Mouse (Mus musculus) embryonic facial prominence, embryonic 13.5 days (tissue): ENCODE measurements around the gene Afg1l. TPM values are rescaled to one million over a fixed set of nuclear protein-coding genes. Genes with fewer than 3 reads are reported as not detected.

Experiments used
- ATAC-seq: fragments of 200-750 bp; cut with Nextera tagmentation; 2 replicates; pipeline ENCODE4 v1.8.0; 2017; ENCODE audit warnings: low read depth; ENCODE audit not compliant: insufficient number of reproducible peaks, insufficient read depth, low FRiP score, low TSS enrichment
- H3K27ac ChIP-seq: fragments of 300-500 bp; sonication (generic); 2 replicates; pipeline ENCODE4 v1.5.1; 2015; ENCODE audit warnings: moderate library complexity, mild to moderate bottlenecking, inconsistent platforms
- H3K27me3 ChIP-seq: fragments of 300-500 bp; sonication (generic); 2 replicates; pipeline ENCODE4 v1.6.1; 2015; ENCODE audit warnings: mild to moderate bottlenecking, inconsistent platforms
- H3K36me3 ChIP-seq: fragments of 300-500 bp; sonication (generic); 2 replicates; pipeline ENCODE4 v1.6.1; 2015; ENCODE audit warnings: mild to moderate bottlenecking, inconsistent platforms
- H3K4me1 ChIP-seq: fragments of 300-500 bp; sonication (generic); 2 replicates; pipeline ENCODE4 v1.6.1; 2015; ENCODE audit warnings: inconsistent platforms
- H3K4me2 ChIP-seq: fragments of 300-500 bp; sonication (generic); 2 replicates; pipeline ENCODE4 v1.6.1; 2015; ENCODE audit warnings: moderate library complexity, mild to moderate bottlenecking, inconsistent platforms
- H3K4me3 ChIP-seq: fragments of 300-500 bp; sonication (generic); 2 replicates; pipeline ENCODE4 v1.5.1; 2015; ENCODE audit warnings: mild to moderate bottlenecking, inconsistent platforms
- H3K9ac ChIP-seq: fragments of 300-500 bp; sonication (generic); 2 replicates; pipeline ENCODE4 v1.6.1; 2015; ENCODE audit warnings: mild to moderate bottlenecking, inconsistent platforms
- H3K9me3 ChIP-seq: fragments of 300-500 bp; sonication (generic); 2 replicates; pipeline ENCODE4 v1.6.1; 2016; ENCODE audit warnings: inconsistent platforms
- WGBS: fragments of 180-500 bp; shearing (Covaris S2); methylation state at CpG from one replicate; pipeline ENCODE4 v1.1.7; 2015; ENCODE audit warnings: mixed read lengths; 5-methylcytosine and 5-hydroxymethylcytosine counted together
- polyA plus RNA-seq: library from polyadenylated mRNA; unstranded; fragments of >200 nt; fragmentation: Nextera tagmentation; extraction: Ambion mirVana; gene quantifications from 2 replicates; pipeline ENCODE4 v1.2.1, GENCODE M21; 2015

Afg1l gene
- polyA plus RNA-seq, 1 experiment from 2014 or later = 7.1 TPM

- Histone ChIP-seq H3K27me3 (no peaks in the 10 kb centered on the region), H3K4me1 (peaks cover 12% of the 10 kb centered on the region; the same call in 1 of the 2 replicates), H3K9me3 (peaks cover 5% of the 10 kb centered on the region; the same call in 1 of the 2 replicates), H3K9ac (no peak overlapping the region), H3K36me3 (peaks cover 7% of the 10 kb centered on the region; the same call in 1 of the 2 replicates), H3K4me2 (peak overlapping the region; percentile 87; the same call in 1 of the 2 replicates), H3K4me3 (no peak overlapping the region), H3K27ac (no peak overlapping the region)
- no peak for ATAC-seq
- WGBS = 91% methylated on average over 10 of the region's 10 CpGs
Measured at GRCm38 (mm10) chr10:42476774-42477475, 1.4 kb downstream of the Afg1l start.

- no peak for ATAC-seq
- Histone ChIP-seq H3K4me2 (no peak overlapping the region), H3K36me3 (peaks cover 13% of the 10 kb centered on the region), H3K27ac (no peak overlapping the region), H3K4me1 (peaks cover 12% of the 10 kb centered on the region; the same call in 1 of the 2 replicates), H3K4me3 (no peak overlapping the region), H3K9ac (no peak overlapping the region), H3K27me3 (no peaks in the 10 kb centered on the region), H3K9me3 (peaks cover 5% of the 10 kb centered on the region; the same call in 1 of the 2 replicates)
- WGBS = 67% methylated on average over 6 of the region's 6 CpGs
Measured at GRCm38 (mm10) chr10:42474946-42475514, 3.3 kb downstream of the Afg1l start.

GRCm38 (mm10) chr10:42464805-42465204, 13.6 kb downstream of the Afg1l start:
- no peaks in the 10 kb centered on the region for H3K27me3 ChIP-seq
- no peak overlapping the region for H3K4me2 ChIP-seq
- no peak overlapping the region for H3K4me3 ChIP-seq
- 0 out of 2 replicates have a peak, but pooled peaks cover under 1% of the 10 kb centered on the region for H3K9me3 ChIP-seq
- H3K36me3 ChIP-seq = peaks cover under 1% of the 10 kb centered on the region; the same call in 1 of the 2 replicates
- WGBS = 77% methylated on average over 14 of the region's 14 CpGs
- H3K9ac ChIP-seq = no peak overlapping the region
- H3K27ac ChIP-seq = no peak overlapping the region
- H3K4me1 ChIP-seq = 0 out of 2 replicates have a peak, but pooled peaks cover 6% of the 10 kb centered on the region
- no peak for ATAC-seq

- H3K36me3 ChIP-seq = peaks cover 5% of the 10 kb centered on the region
- no peak overlapping the region for H3K4me3 ChIP-seq
- H3K9me3 ChIP-seq = 0 out of 2 replicates have a peak, but pooled peaks cover 4% of the 10 kb centered on the region
- no peak overlapping the region for H3K9ac ChIP-seq
- ATAC-seq = no peak
- no peak overlapping the region for H3K4me2 ChIP-seq
- 0 out of 2 replicates have a peak, but pooled peaks cover 6% of the 10 kb centered on the region for H3K4me1 ChIP-seq
- 46% methylated on average over 5 of the region's 5 CpGs for WGBS
- H3K27ac ChIP-seq = no peak overlapping the region
- no peaks in the 10 kb centered on the region for H3K27me3 ChIP-seq
Measured at GRCm38 (mm10) chr10:42464224-42464623, 14.1 kb downstream of the Afg1l start.

GRCm38 (mm10) chr10:42457557-42458191, 20.7 kb downstream of the Afg1l start:
- no peak overlapping the region for H3K4me2 ChIP-seq
- no peak for ATAC-seq
- no peak overlapping the region for H3K27ac ChIP-seq
- WGBS = 78% methylated on average over 9 of the region's 9 CpGs
- peaks cover 17% of the 10 kb centered on the region for H3K36me3 ChIP-seq
- peaks cover 15% of the 10 kb centered on the region for H3K4me1 ChIP-seq
- no peaks in the 10 kb centered on the region for H3K27me3 ChIP-seq
- H3K4me3 ChIP-seq = no peak overlapping the region
- 0 out of 2 replicates have a peak, but pooled peaks cover 4% of the 10 kb centered on the region for H3K9me3 ChIP-seq
- H3K9ac ChIP-seq = no peak overlapping the region

- 61% methylated on average over 5 of the region's 5 CpGs for WGBS
- no peak for ATAC-seq
- peaks cover 15% of the 10 kb centered on the region for H3K4me1 ChIP-seq
- H3K9me3 ChIP-seq = 0 out of 2 replicates have a peak, but pooled peaks cover 4% of the 10 kb centered on the region
- peaks cover 17% of the 10 kb centered on the region for H3K36me3 ChIP-seq
- peak overlapping the region; percentile 51; the same call in 1 of the 2 replicates for H3K27ac ChIP-seq
- H3K27me3 ChIP-seq = no peaks in the 10 kb centered on the region
- no peak overlapping the region for H3K4me2 ChIP-seq
- no peak overlapping the region for H3K9ac ChIP-seq
- no peak overlapping the region for H3K4me3 ChIP-seq
Measured at GRCm38 (mm10) chr10:42455981-42456380, 22.4 kb downstream of the Afg1l start.

GRCm38 (mm10) chr10:42454690-42455089, 23.7 kb downstream of the Afg1l start:
- peaks cover 15% of the 10 kb centered on the region for H3K4me1 ChIP-seq
- no peaks in the 10 kb centered on the region for H3K27me3 ChIP-seq
- no peak overlapping the region for H3K9ac ChIP-seq
- H3K36me3 ChIP-seq = peaks cover 16% of the 10 kb centered on the region
- WGBS = 76% methylated on average over 6 of the region's 6 CpGs
- no peak overlapping the region for H3K4me2 ChIP-seq
- no peak overlapping the region for H3K27ac ChIP-seq
- no peak for ATAC-seq
- H3K4me3 ChIP-seq = no peak overlapping the region
- H3K9me3 ChIP-seq = 0 out of 2 replicates have a peak, but pooled peaks cover 3% of the 10 kb centered on the region

- Histone ChIP-seq H3K27ac (no peak overlapping the region), H3K4me3 (no peak overlapping the region), H3K4me1 (peaks cover 15% of the 10 kb centered on the region), H3K9ac (no peak overlapping the region), H3K9me3 (no peaks in the 10 kb centered on the region), H3K36me3 (peaks cover 12% of the 10 kb centered on the region), H3K4me2 (no peak overlapping the region), H3K27me3 (no peaks in the 10 kb centered on the region)
- ATAC-seq = no peak
- WGBS = 56% methylated on average over 11 of the region's 11 CpGs
Measured at GRCm38 (mm10) chr10:42454266-42454665, 24.1 kb downstream of the Afg1l start.

- Histone ChIP-seq H3K27me3 (no peaks in the 10 kb centered on the region), H3K4me1 (peaks cover 13% of the 10 kb centered on the region), H3K9ac (no peak overlapping the region), H3K9me3 (no peaks in the 10 kb centered on the region), H3K4me2 (no peak overlapping the region), H3K4me3 (no peak overlapping the region), H3K36me3 (peaks cover 10% of the 10 kb centered on the region; the same call in 1 of the 2 replicates), H3K27ac (no peak overlapping the region)
- no peak for ATAC-seq
- 62% methylated on average over 3 of the region's 4 CpGs for WGBS
Measured at GRCm38 (mm10) chr10:42449672-42450071, 28.7 kb downstream of the Afg1l start.

- no peak overlapping the region for H3K27ac ChIP-seq
- whole genome bisulfite sequencing = 46% methylated on average over 7 of the region's 7 CpGs
Measured at GRCm38 (mm10) chr10:42448371-42448770, 30.0 kb downstream of the Afg1l start.

GRCm38 (mm10) chr10:42446145-42446544, 32.2 kb downstream of the Afg1l start:
- Histone ChIP-seq H3K4me3 (no peak overlapping the region), H3K4me2 (no peak overlapping the region), H3K36me3 (no peaks in the 10 kb centered on the region), H3K9ac (no peak overlapping the region), H3K27ac (no peak overlapping the region), H3K27me3 (no peaks in the 10 kb centered on the region), H3K9me3 (no peaks in the 10 kb centered on the region), H3K4me1 (peaks cover 9% of the 10 kb centered on the region)
- ATAC-seq = no peak
- WGBS = 66% methylated on average over 9 of the region's 9 CpGs

More at GRCm38 (mm10) chr10:42448371-42448770, 30.0 kb downstream of the Afg1l start:
- no peak overlapping the region for H3K4me3 ChIP-seq
- H3K9ac ChIP-seq = no peak overlapping the region
- H3K4me2 ChIP-seq = no peak overlapping the region
- no peak for ATAC-seq
- peaks cover 9% of the 10 kb centered on the region for H3K4me1 ChIP-seq
- no peaks in the 10 kb centered on the region for H3K27me3 ChIP-seq
- no peaks in the 10 kb centered on the region for H3K9me3 ChIP-seq
- peaks cover 4% of the 10 kb centered on the region; the same call in 1 of the 2 replicates for H3K36me3 ChIP-seq
